Mouse (Mus musculus): ENCODE data around the gene Ubap1.

DNA sequence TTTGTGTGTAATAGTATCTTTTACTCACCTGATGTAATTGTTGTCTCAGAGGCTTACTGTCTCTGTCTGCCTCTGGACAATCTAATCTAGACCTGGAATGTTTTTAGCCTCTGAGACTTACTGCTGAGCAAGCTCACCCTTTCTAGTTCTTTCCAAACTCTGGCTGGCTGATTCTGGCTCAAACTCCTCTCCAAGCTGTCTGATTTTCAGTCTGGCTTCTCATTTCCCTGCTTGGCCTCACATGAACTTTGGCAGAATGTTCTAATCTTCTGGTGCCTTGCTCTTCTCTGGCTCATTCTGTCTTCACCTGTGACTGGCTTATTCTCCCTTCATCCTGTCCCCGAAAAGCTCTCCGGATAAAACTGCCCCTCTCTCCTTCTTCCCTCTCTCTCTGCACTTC, 2.8 kb upstream of the Ubap1 start:
- TF ChIP-seq FLI1 (IDR thresholded peaks at IDR 0.05; ENCODE audit: low read length): no peak
- TF ChIP-seq GATA1 (IDR thresholded peaks at IDR 0.05; ENCODE audit: borderline replicate concordance, low read length): no peak
